Mouse (Mus musculus): Measurements from ENCODE around the gene Ucn2. TPM values are rescaled to one million over a fixed set of nuclear protein-coding genes. Genes with fewer than 3 reads are reported as not detected.

Ucn2 gene
- polyA plus RNA-seq, 1 experiment from 2014 or later: not detected

GRCm38 (mm10) chr9:108989802-108990461 lies 4.1 kb downstream of the Ucn2 start:
- ATAC-seq: no peak
- Histone ChIP-seq H3K4me1 (replicated peaks; ENCODE audit: control insufficient read depth, insufficient read depth, low read length) (peaks cover 13% of the 10 kb centered on the region), H3K27ac (ENCODE audit: low read length) (no peak overlapping the region), H3K4me2 (ENCODE audit: low read length) (no peak overlapping the region), H3K9me3 (ENCODE audit: control insufficient read depth, low read length) (no peaks in the 10 kb centered on the region), H3K36me3 (ENCODE audit: control insufficient read depth, insufficient read depth) (no peaks in the 10 kb centered on the region), H3K9ac (replicated peaks; ENCODE audit: low read depth, low read length) (no peak overlapping the region), H3K27me3 (replicated peaks; ENCODE audit: control insufficient read depth, insufficient read depth, low read length) (no peaks in the 10 kb centered on the region), H3K4me3 (replicated peaks; ENCODE audit: low read length) (no peak overlapping the region)
- WGBS: 76% methylated on average over 4 of the region's 4 CpGs

GRCm38 (mm10) chr9:108990462-108990820 lies 4.6 kb downstream of the Ucn2 start:
- WGBS: 57% methylated on average over 7 of the region's 7 CpGs
- Histone ChIP-seq H3K4me3 (replicated peaks; ENCODE audit: low read length) (no peak overlapping the region), H3K27me3 (replicated peaks; ENCODE audit: control insufficient read depth, insufficient read depth, low read length) (no peaks in the 10 kb centered on the region), H3K9me3 (ENCODE audit: control insufficient read depth, low read length) (no peaks in the 10 kb centered on the region), H3K36me3 (ENCODE audit: control insufficient read depth, insufficient read depth) (no peaks in the 10 kb centered on the region), H3K27ac (ENCODE audit: low read length) (no peak overlapping the region), H3K4me1 (replicated peaks; ENCODE audit: control insufficient read depth, insufficient read depth, low read length) (peaks cover 13% of the 10 kb centered on the region), H3K4me2 (ENCODE audit: low read length) (no peak overlapping the region), H3K9ac (replicated peaks; ENCODE audit: low read depth, low read length) (no peak overlapping the region)
- no peak for ATAC-seq

GRCm38 (mm10) chr9:108991428-108992084 lies 5.7 kb downstream of the Ucn2 start, which contains the start of gene Pfkfb4:
TSS of gene Pfkfb4 (plus strand) at chr9:108991778.
- H3K4me1 ChIP-seq (replicated peaks; ENCODE audit: control insufficient read depth, insufficient read depth, low read length): peaks cover 13% of the 10 kb centered on the region
- H3K27ac ChIP-seq (ENCODE audit: low read length): peak within 1 kb of the TSS; percentile 68
- peak; percentile 96 for ATAC-seq
- H3K4me3 ChIP-seq (replicated peaks; ENCODE audit: low read length): peak within 1 kb of the TSS; percentile 62
- 2% methylated on average over 31 of the region's 31 CpGs for WGBS
- no peaks in the 10 kb centered on the region for H3K9me3 ChIP-seq (ENCODE audit: control insufficient read depth, low read length)
- no peaks in the 10 kb centered on the region for H3K36me3 ChIP-seq (ENCODE audit: control insufficient read depth, insufficient read depth)
- peak within 1 kb of the TSS; percentile 75 for H3K4me2 ChIP-seq (ENCODE audit: low read length)
- no peaks in the 10 kb centered on the region for H3K27me3 ChIP-seq (replicated peaks; ENCODE audit: control insufficient read depth, insufficient read depth, low read length)
- peak within 1 kb of the TSS; percentile 68 for H3K9ac ChIP-seq (replicated peaks; ENCODE audit: low read depth, low read length)

GRCm38 (mm10) chr9:108992085-108992469 lies 6.3 kb downstream of the Ucn2 start:
- Histone ChIP-seq H3K4me2 (ENCODE audit: low read length) (peak overlapping the region; percentile 75), H3K27me3 (replicated peaks; ENCODE audit: control insufficient read depth, insufficient read depth, low read length) (no peaks in the 10 kb centered on the region), H3K4me1 (replicated peaks; ENCODE audit: control insufficient read depth, insufficient read depth, low read length) (peaks cover 13% of the 10 kb centered on the region), H3K9me3 (ENCODE audit: control insufficient read depth, low read length) (no peaks in the 10 kb centered on the region), H3K9ac (replicated peaks; ENCODE audit: low read depth, low read length) (peak overlapping the region; percentile 68), H3K36me3 (ENCODE audit: control insufficient read depth, insufficient read depth) (no peaks in the 10 kb centered on the region), H3K4me3 (replicated peaks; ENCODE audit: low read length) (peak overlapping the region; percentile 62), H3K27ac (ENCODE audit: low read length) (peak overlapping the region; percentile 30; the same call in 1 of the 2 replicates)
- ATAC-seq: no peak; the same call in 1 of the 2 replicates
- WGBS: 8% methylated on average over 18 of the region's 18 CpGs

GRCm38 (mm10) chr9:108992620-108993361 lies 7.0 kb downstream of the Ucn2 start:
- 86% methylated on average over 9 of the region's 9 CpGs for WGBS
- ATAC-seq: no peak
- H3K4me3 ChIP-seq (replicated peaks; ENCODE audit: low read length): peak overlapping the region; percentile 62
- H3K4me1 ChIP-seq (replicated peaks; ENCODE audit: control insufficient read depth, insufficient read depth, low read length): peaks cover 13% of the 10 kb centered on the region
- no peak overlapping the region for H3K27ac ChIP-seq (ENCODE audit: low read length)
- no peaks in the 10 kb centered on the region for H3K9me3 ChIP-seq (ENCODE audit: control insufficient read depth, low read length)
- H3K4me2 ChIP-seq (ENCODE audit: low read length): peak overlapping the region; percentile 75
- no peak overlapping the region for H3K9ac ChIP-seq (replicated peaks; ENCODE audit: low read depth, low read length)
- H3K27me3 ChIP-seq (replicated peaks; ENCODE audit: control insufficient read depth, insufficient read depth, low read length): no peaks in the 10 kb centered on the region
- H3K36me3 ChIP-seq (ENCODE audit: control insufficient read depth, insufficient read depth): no peaks in the 10 kb centered on the region

- no peaks in the 10 kb centered on the region for H3K36me3 ChIP-seq (ENCODE audit: control insufficient read depth, insufficient read depth)
- no peak for ATAC-seq
- no peak overlapping the region for H3K4me2 ChIP-seq (ENCODE audit: low read length)
- no peak overlapping the region for H3K27ac ChIP-seq (ENCODE audit: low read length)
- H3K4me1 ChIP-seq (replicated peaks; ENCODE audit: control insufficient read depth, insufficient read depth, low read length): peaks cover 11% of the 10 kb centered on the region
- WGBS: 84% methylated on average over 9 of the region's 9 CpGs
- no peaks in the 10 kb centered on the region for H3K9me3 ChIP-seq (ENCODE audit: control insufficient read depth, low read length)
- H3K9ac ChIP-seq (replicated peaks; ENCODE audit: low read depth, low read length): no peak overlapping the region
- H3K4me3 ChIP-seq (replicated peaks; ENCODE audit: low read length): no peak overlapping the region
- H3K27me3 ChIP-seq (replicated peaks; ENCODE audit: control insufficient read depth, insufficient read depth, low read length): no peaks in the 10 kb centered on the region
Measured at GRCm38 (mm10) chr9:108996411-108996810, 10.6 kb downstream of the Ucn2 start.

GRCm38 (mm10) chr9:108998287-108999166 lies 12.7 kb downstream of the Ucn2 start:
- no peak overlapping the region for H3K27ac ChIP-seq (ENCODE audit: low read length)
- H3K9ac ChIP-seq (replicated peaks; ENCODE audit: low read depth, low read length): no peak overlapping the region

GRCm38 (mm10) chr9:108999167-108999526 lies 13.3 kb downstream of the Ucn2 start:
- Histone ChIP-seq H3K27ac (ENCODE audit: low read length) (no peak overlapping the region), H3K9me3 (ENCODE audit: control insufficient read depth, low read length) (no peaks in the 10 kb centered on the region), H3K36me3 (ENCODE audit: control insufficient read depth, insufficient read depth) (no peaks in the 10 kb centered on the region), H3K9ac (replicated peaks; ENCODE audit: low read depth, low read length) (no peak overlapping the region), H3K4me3 (replicated peaks; ENCODE audit: low read length) (no peak overlapping the region), H3K4me2 (ENCODE audit: low read length) (no peak overlapping the region), H3K4me1 (replicated peaks; ENCODE audit: control insufficient read depth, insufficient read depth, low read length) (peaks cover 5% of the 10 kb centered on the region), H3K27me3 (replicated peaks; ENCODE audit: control insufficient read depth, insufficient read depth, low read length) (no peaks in the 10 kb centered on the region)
- no peak for ATAC-seq
- 80% methylated on average over 4 of the region's 4 CpGs for WGBS

More at GRCm38 (mm10) chr9:108998287-108999166, 12.7 kb downstream of the Ucn2 start:
- Histone ChIP-seq H3K36me3 (ENCODE audit: control insufficient read depth, insufficient read depth) (no peaks in the 10 kb centered on the region), H3K4me3 (replicated peaks; ENCODE audit: low read length) (no peak overlapping the region), H3K4me1 (replicated peaks; ENCODE audit: control insufficient read depth, insufficient read depth, low read length) (peaks cover 5% of the 10 kb centered on the region), H3K9me3 (ENCODE audit: control insufficient read depth, low read length) (no peaks in the 10 kb centered on the region), H3K27me3 (replicated peaks; ENCODE audit: control insufficient read depth, insufficient read depth, low read length) (no peaks in the 10 kb centered on the region), H3K4me2 (ENCODE audit: low read length) (no peak overlapping the region)
- ATAC-seq: no peak
- WGBS: 74% methylated on average over 19 of the region's 19 CpGs
